12 mouse cellular contexts compared by ENCODE assay signal in the genomic region with DNA sequence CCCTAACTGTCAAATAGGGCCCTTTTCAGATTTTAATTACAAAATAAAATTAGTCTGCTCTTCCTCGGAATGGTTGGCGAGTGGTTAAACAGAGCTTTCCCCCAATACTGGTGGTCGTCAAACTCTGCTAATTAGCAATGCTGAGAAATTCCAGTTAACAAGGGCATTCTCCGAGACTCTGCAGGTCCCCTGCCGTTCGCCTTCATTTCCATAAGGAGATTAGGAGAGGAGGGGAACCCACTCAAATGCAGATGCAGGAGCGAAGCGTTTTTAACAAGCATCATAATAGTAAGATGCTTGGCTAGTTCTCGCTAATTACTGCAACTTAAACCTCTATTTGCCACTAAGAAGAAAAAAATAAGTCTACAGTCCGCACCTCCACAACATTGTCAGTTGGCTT. TPM values are rescaled to one million over a fixed set of nuclear protein-coding genes. Genes with fewer than 3 reads are reported as not detected.
DNase-seq lines count a peak whose midpoint lies in the region; ATAC-seq and TF ChIP-seq lines count a peak whose summit lies in the region.
"Had no signal": no experiment of that assay in that cellular context is flagged by ENCODE, and none has a peak within 500 bp of the region (broad histone marks: within the 10 kb centered on the region; RNA-seq: fewer than 3 reads in every experiment).

No protein-coding gene starts in this region.

- TF ChIP-seq CTCF in ES-Bruce4 (IDR thresholded peaks at IDR 0.05; ENCODE audit: low read depth, low read length): no peak
- no peak for TF ChIP-seq CTCF in brain, embryonic 14.5 days (IDR thresholded peaks at IDR 0.05; ENCODE audit: borderline replicate concordance, extremely low read depth, insufficient read depth, insufficient read length)

- DNase-seq in brain, embryonic 14.5 days (ENCODE audit: low read depth): peak; percentile 97
- peak; percentile 36 for DNase-seq in hindbrain, embryonic 11.5 days (ENCODE audit: low spot score)
- DNase-seq in cerebellum, adult 11 months: no peak
- no peak for DNase-seq in lung, postnatal 14 days
- no peak for DNase-seq in kidney, postnatal 14 days
- DNase-seq: adrenal gland, postnatal 10 days had no signal

- H3K9ac ChIP-seq in ES-Bruce4 (ENCODE audit: low read depth, poor library complexity, severe bottlenecking): no peak overlapping the region
- no peak overlapping the region for H3K9ac ChIP-seq in hindbrain, embryonic 11.5 days (ENCODE audit: low read depth, low read length)
- H3K9ac ChIP-seq in midbrain, embryonic 16.5 days (ENCODE audit: low read depth, low read length): no peak overlapping the region
- H3K9ac ChIP-seq: limb, embryonic 12.5 days had no signal

- no peak overlapping the region for H3K4me3 ChIP-seq in ES-Bruce4 (ENCODE audit: low read depth, low read length)
- H3K4me3 ChIP-seq in hindbrain, embryonic 11.5 days (ENCODE audit: low read depth, low read length): no peak overlapping the region
- H3K4me3 ChIP-seq in midbrain, embryonic 16.5 days (ENCODE audit: low read depth, low read length): no peak overlapping the region
- H3K4me3 ChIP-seq: limb, embryonic 12.5 days had no signal

- H3K27ac ChIP-seq in ES-Bruce4 (ENCODE audit: insufficient read depth, low read length): no peak overlapping the region
- no peak overlapping the region for H3K27ac ChIP-seq in hindbrain, embryonic 11.5 days (ENCODE audit: low read depth, low read length)
- H3K27ac ChIP-seq in midbrain, embryonic 16.5 days (ENCODE audit: low read length): no peak overlapping the region
- H3K27ac ChIP-seq: limb, embryonic 12.5 days had no signal

- 3% methylated on average over 10 of the region's 10 CpGs for WGBS in hindbrain, embryonic 11.5 days
- WGBS in midbrain, embryonic 16.5 days: 4% methylated on average over 10 of the region's 10 CpGs

- peak; percentile 98 for TF ChIP-seq EP300 in ES-Bruce4 (IDR thresholded peaks at IDR 0.05; ENCODE audit: insufficient read depth, low read depth, low read length)

- no peaks in the 10 kb centered on the region for H3K9me3 ChIP-seq in ES-Bruce4 (replicated peaks; ENCODE audit: control insufficient read depth, insufficient read depth, low read length, poor library complexity, severe bottlenecking)
- no peaks in the 10 kb centered on the region for H3K9me3 ChIP-seq in hindbrain, embryonic 11.5 days (ENCODE audit: control insufficient read depth, low read length)
- no peaks in the 10 kb centered on the region for H3K9me3 ChIP-seq in midbrain, embryonic 16.5 days (replicated peaks; ENCODE audit: control insufficient read depth, low read length, poor library complexity, severe bottlenecking)
- H3K9me3 ChIP-seq: limb, embryonic 12.5 days had no signal

- no peaks in the 10 kb centered on the region for H3K27me3 ChIP-seq in ES-Bruce4 (ENCODE audit: control insufficient read depth, insufficient read depth, low read length, poor library complexity, severe bottlenecking)
- H3K27me3 ChIP-seq in hindbrain, embryonic 11.5 days (ENCODE audit: control insufficient read depth, insufficient read depth, low read length): peaks cover 21% of the 10 kb centered on the region
- H3K27me3 ChIP-seq in midbrain, embryonic 16.5 days (ENCODE audit: control insufficient read depth, insufficient read depth, low read depth, low read length): peaks cover 16% of the 10 kb centered on the region

- H3K4me2 ChIP-seq in hindbrain, embryonic 11.5 days (replicated peaks; ENCODE audit: low read depth, low read length): no peak overlapping the region
- H3K4me2 ChIP-seq in midbrain, embryonic 16.5 days (ENCODE audit: low read length): peak overlapping the region; percentile 22
- H3K4me2 ChIP-seq: heart, embryonic 11.5 days; limb, embryonic 12.5 days had no signal

- TF ChIP-seq POLR2A in ES-Bruce4 (IDR thresholded peaks at IDR 0.05; ENCODE audit: insufficient read depth, low read length): no peak
- TF ChIP-seq POLR2A in brain, embryonic 14.5 days (IDR thresholded peaks at IDR 0.05; ENCODE audit: borderline replicate concordance, extremely low read depth, insufficient read depth, insufficient read length, poor library complexity, severe bottlenecking): no peak

- no peaks in the 10 kb centered on the region for H3K4me1 ChIP-seq in ES-Bruce4 (ENCODE audit: control insufficient read depth, insufficient read depth, low read length)
- H3K4me1 ChIP-seq in hindbrain, embryonic 11.5 days (replicated peaks; ENCODE audit: control insufficient read depth, insufficient read depth, low read length): peaks cover 8% of the 10 kb centered on the region; the same call in 1 of the 2 replicates
- peaks cover 29% of the 10 kb centered on the region for H3K4me1 ChIP-seq in midbrain, embryonic 16.5 days (ENCODE audit: control insufficient read depth, insufficient read depth, low read length)

- ATAC-seq in hindbrain, embryonic 11.5 days (ENCODE audit: low FRiP score): no peak
- no peak for ATAC-seq in midbrain, embryonic 16.5 days

- H3K36me3 ChIP-seq in ES-Bruce4 (ENCODE audit: control insufficient read depth, insufficient read depth, low read length, poor library complexity, severe bottlenecking): peaks cover 4% of the 10 kb centered on the region
- no peaks in the 10 kb centered on the region for H3K36me3 ChIP-seq in hindbrain, embryonic 11.5 days (ENCODE audit: control insufficient read depth, insufficient read depth, low read length)
- H3K36me3 ChIP-seq in midbrain, embryonic 16.5 days (ENCODE audit: control insufficient read depth, insufficient read depth, low read length): no peaks in the 10 kb centered on the region
- H3K36me3 ChIP-seq: limb, embryonic 12.5 days had no signal

RNA-seq across cellular contexts. Expression of a gene that starts 4.0 kb away (rescaled TPM):
- polyA plus RNA-seq in ES-Bruce4 (2011; ENCODE audit: insufficient read depth, insufficient read length, low read depth, missing spikeins): 400 and 407 TPM in 2 replicates
- polyA plus RNA-seq in brain, embryonic 14.5 days (2012; rRNA removed): 101 and 119 TPM in 2 replicates
- polyA plus RNA-seq in hindbrain, embryonic 11.5 days (2014; fragmentation: Nextera tagmentation; extraction: Ambion mirVana): 25.1 and 36.7 TPM in 2 replicates
- 14.3 and 22.2 TPM in 2 replicates for polyA plus RNA-seq in midbrain, embryonic 16.5 days (2015; fragmentation: Nextera tagmentation; extraction: Ambion mirVana)
- polyA plus RNA-seq: kidney, embryonic 14.5 days; liver, embryonic 16.5 days had no signal

Comparison
In these comparisons a context has a peak if more than half of its experiments do, and no peak if none do; other contexts are left out.
1. DNase-seq: peak in brain, embryonic 14.5 days (single experiment) and hindbrain, embryonic 11.5 days (single experiment); none in cerebellum, adult 11 months (single experiment), lung, postnatal 14 days (single experiment) and kidney, postnatal 14 days (single experiment).